Mouse (Mus musculus) lung, adult 2 months (tissue): ENCODE results near the gene Macf1. TPM values are rescaled to one million over a fixed set of nuclear protein-coding genes. Genes with fewer than 3 reads are reported as not detected.

ENCODE experiments used
- DNase-seq: peaks from one replicate; pipeline ENCODE4 v3.0.0; 2022
- H3K4me1 ChIP-seq: fragments of 200-500 bp; 2 replicates; pipeline ENCODE4 v1.6.1; 2011; ENCODE audit warnings: low read length; ENCODE audit not compliant: control insufficient read depth, insufficient read depth
- H3K4me3 ChIP-seq: fragments of 200-500 bp; replicated peaks from 2 replicates; pipeline ENCODE3; 2011; ENCODE audit warnings: low read depth, mild to moderate bottlenecking, control low read depth, low read length; ENCODE audit errors: extremely low read depth
- CTCF ChIP-seq: fragments of 200-500 bp; IDR thresholded peaks from 2 replicates; pipeline ENCODE4 v1.5.1; 2011; ENCODE audit warnings: mild to moderate bottlenecking, low read length, control low read depth; ENCODE audit not compliant: insufficient read depth
- POLR2A ChIP-seq: fragments of 200-500 bp; IDR thresholded peaks from 2 replicates; pipeline ENCODE4 v1.6.1; 2011; ENCODE audit warnings: low read depth, mild to moderate bottlenecking, control low read depth, low read length, borderline replicate concordance; ENCODE audit errors: extremely low read depth
- WGBS: fragments of 180-500 bp; shearing (Covaris S2); methylation state at CpG from one replicate; pipeline ENCODE4 v1.1.7; 2018; 5-methylcytosine and 5-hydroxymethylcytosine counted together
- polyA plus RNA-seq: library from polyadenylated mRNA; depleted of rRNA; stranded (reverse); fragments of >200 nt; gene quantifications from 2 replicates; pipeline ENCODE4 v1.2.3, GENCODE M21; 2012

The Macf1 gene
- polyA plus RNA-seq, 1 experiment, result 249 TPM

- DNase-seq, result peak; percentile 44
- TF ChIP-seq CTCF (no peak), POLR2A (no peak)
- 9% methylated on average over 6 of the region's 6 CpGs for WGBS
- peaks cover 40% of the 10 kb centered on the region for H3K4me1 ChIP-seq
- H3K4me3 ChIP-seq, result peak overlapping the region; percentile 90
These were observed 271.7 kb downstream of the Macf1 start for GRCm38 (mm10) chr4:123412528-123412878.

- Histone ChIP-seq H3K4me1 (peaks cover 44% of the 10 kb centered on the region), H3K4me3 (peak overlapping the region; percentile 90)
- TF ChIP-seq CTCF (no peak), POLR2A (peak; percentile 63; the same call in 1 of the 2 replicates)
- under 1% methylated on average over 62 of the region's 69 CpGs for WGBS
- DNase-seq, result peak; percentile 86
These were observed 272.2 kb downstream of the Macf1 start for GRCm38 (mm10) chr4:123411732-123412527.

- H3K4me1 ChIP-seq, result peaks cover 37% of the 10 kb centered on the region
- peak; percentile 67 for DNase-seq
- WGBS, result 2% methylated on average over 36 of the region's 36 CpGs
- peak overlapping the region; percentile 90 for H3K4me3 ChIP-seq
- TF ChIP-seq CTCF (no peak), POLR2A (no peak)
These were observed 273.0 kb downstream of the Macf1 start for GRCm38 (mm10) chr4:123411006-123411731.

GRCm38 (mm10) chr4:123409752-123410151, 274.4 kb downstream of the Macf1 start:
- peak; percentile 52 for DNase-seq
- TF ChIP-seq CTCF (no peak), POLR2A (no peak)
- Histone ChIP-seq H3K4me1 (peaks cover 34% of the 10 kb centered on the region), H3K4me3 (no peak overlapping the region)
- 49% methylated on average over 1 of the region's 1 CpGs for WGBS

GRCm38 (mm10) chr4:123409034-123409692, 275.0 kb downstream of the Macf1 start:
- peaks cover 36% of the 10 kb centered on the region for H3K4me1 ChIP-seq
- H3K4me3 ChIP-seq, result no peak overlapping the region
- 70% methylated on average over 3 of the region's 3 CpGs for WGBS
- no peak for DNase-seq
- TF ChIP-seq CTCF, result no peak
- no peak for TF ChIP-seq POLR2A

GRCm38 (mm10) chr4:123407792-123408191, 276.4 kb downstream of the Macf1 start:
- whole genome bisulfite sequencing, result 34% methylated on average over 6 of the region's 6 CpGs
- H3K4me3 ChIP-seq, result peak overlapping the region; percentile 37
- TF ChIP-seq POLR2A, result no peak
- no peak for TF ChIP-seq CTCF
- DNase-seq, result no peak
- H3K4me1 ChIP-seq, result peaks cover 32% of the 10 kb centered on the region

GRCm38 (mm10) chr4:123404056-123404455, 280.1 kb downstream of the Macf1 start:
- 13% methylated on average over 1 of the region's 1 CpGs for WGBS
- Histone ChIP-seq H3K4me3 (no peak overlapping the region), H3K4me1 (peaks cover 22% of the 10 kb centered on the region)
- TF ChIP-seq CTCF (no peak), POLR2A (no peak)
- no peak for DNase-seq

GRCm38 (mm10) chr4:123402244-123402643, 281.9 kb downstream of the Macf1 start:
- DNase-seq, result no peak
- no peak overlapping the region for H3K4me3 ChIP-seq
- 94% methylated on average over 1 of the region's 1 CpGs for WGBS
- no peak for TF ChIP-seq POLR2A
- no peak for TF ChIP-seq CTCF
- H3K4me1 ChIP-seq, result peaks cover 6% of the 10 kb centered on the region

GRCm38 (mm10) chr4:123401265-123401664, 282.9 kb downstream of the Macf1 start:
- H3K4me3 ChIP-seq, result no peak overlapping the region
- no peak for DNase-seq
- TF ChIP-seq CTCF (no peak), POLR2A (no peak)
- 45% methylated on average over 3 of the region's 3 CpGs for WGBS
- peaks cover 5% of the 10 kb centered on the region for H3K4me1 ChIP-seq
